Mouse (Mus musculus): ENCODE results near the gene Plekha4. TPM values are rescaled to one million over a fixed set of nuclear protein-coding genes. Genes with fewer than 3 reads are reported as not detected.
A peak's percentile ranks its signal among the peaks of the same experiment; 100 is the strongest.

Gene Plekha4
- polyA plus RNA-seq, 1 experiment from 2014 or later = 0.70 TPM

DNA sequence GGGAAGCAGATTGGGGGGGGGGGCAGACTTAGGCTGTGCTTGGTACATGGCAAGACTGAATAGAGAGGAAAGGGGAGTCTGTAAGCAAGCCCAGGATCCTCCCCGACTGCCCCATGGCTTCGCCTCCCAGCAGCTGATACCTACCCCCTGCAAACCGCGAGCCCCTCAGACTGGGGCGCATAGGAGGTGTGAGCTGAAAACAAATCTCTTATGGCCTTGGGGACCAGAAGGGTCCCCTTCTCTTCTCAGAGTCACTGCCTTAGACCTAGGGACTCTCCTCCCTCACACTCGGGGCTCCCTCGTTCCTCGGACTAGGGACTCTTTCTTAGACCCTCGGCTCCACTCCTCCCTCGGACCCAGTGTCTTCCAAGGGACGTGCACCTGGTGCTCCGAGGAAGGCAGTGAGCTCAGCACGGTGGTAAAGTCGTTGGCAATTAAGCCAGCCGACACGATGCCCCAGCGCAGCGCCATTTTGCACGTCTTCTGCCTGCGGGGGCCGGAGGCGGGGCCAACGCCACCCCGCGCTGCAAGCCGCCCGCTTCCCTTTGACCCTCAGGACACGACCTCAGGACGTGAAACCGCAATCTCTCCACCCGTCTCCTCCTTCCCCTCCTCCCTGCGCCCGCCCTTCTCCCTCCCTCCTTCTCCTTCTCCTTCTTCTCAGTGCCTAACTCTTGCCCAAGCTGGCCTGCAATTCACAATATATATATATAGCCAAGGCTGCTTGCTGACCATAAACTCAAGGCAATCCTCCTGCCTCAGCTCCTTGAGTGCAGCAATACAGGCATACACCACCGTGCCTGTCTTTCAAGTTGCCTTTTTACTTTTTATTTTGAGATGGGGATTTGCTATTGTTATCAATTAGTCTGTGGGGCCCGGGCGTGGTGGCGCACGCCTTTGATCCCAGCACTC, 37.6 kb upstream of the Plekha4 start, which contains the start of gene Dhdh:
Gene Dhdh, minus strand, starts transcription at position 513 of the 912 bp plus-strand sequence.
- H3K27me3 ChIP-seq = no peaks in the 10 kb centered on the region
- no peaks in the 10 kb centered on the region for H3K9me3 ChIP-seq
- WGBS = 5% methylated on average over 38 of the region's 38 CpGs
- peak within 1 kb of the TSS; percentile 48 for H3K4me3 ChIP-seq
- peak; percentile 57 for ATAC-seq (ENCODE audit: low FRiP score, low read depth)
- peak within 1 kb of the TSS; percentile 62 for H3K27ac ChIP-seq (replicated peaks)
- H3K36me3 ChIP-seq = peaks cover 9% of the 10 kb centered on the region
- peaks cover 13% of the 10 kb centered on the region; the same call in 1 of the 2 replicates for H3K4me1 ChIP-seq
- H3K4me2 ChIP-seq (replicated peaks) = peak within 1 kb of the TSS; percentile 66
- peak within 1 kb of the TSS; percentile 63 for H3K9ac ChIP-seq (replicated peaks)

DNA sequence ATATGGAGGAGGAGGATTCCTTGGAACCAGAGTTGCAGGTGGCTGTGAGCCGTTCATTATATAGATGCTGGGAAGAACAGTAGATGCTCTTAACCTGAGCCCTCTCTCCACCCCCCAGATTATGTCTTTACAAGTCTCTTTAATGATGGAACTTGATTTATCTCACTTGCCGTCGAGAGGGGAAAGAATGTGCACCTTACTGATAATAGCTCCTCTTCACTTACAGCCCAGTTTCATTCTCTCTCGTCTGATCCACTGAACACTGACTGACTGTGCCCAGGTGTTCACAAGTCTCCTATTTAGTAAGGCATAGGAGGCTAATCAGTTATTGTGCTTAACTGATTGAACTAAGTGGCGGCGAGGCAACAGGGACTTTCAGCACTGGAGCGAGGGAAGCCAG, 36.6 kb upstream of the Plekha4 start:
- Histone ChIP-seq H3K4me2 (replicated peaks) (no peak overlapping the region), H3K9me3 (no peaks in the 10 kb centered on the region), H3K27ac (replicated peaks) (no peak overlapping the region), H3K9ac (replicated peaks) (no peak overlapping the region), H3K4me1 (peaks cover 13% of the 10 kb centered on the region; the same call in 1 of the 2 replicates), H3K4me3 (no peak overlapping the region), H3K27me3 (no peaks in the 10 kb centered on the region), H3K36me3 (peaks cover 20% of the 10 kb centered on the region)
- ATAC-seq (ENCODE audit: low FRiP score, low read depth) = no peak
- 88% methylated on average over 7 of the region's 7 CpGs for WGBS

DNA sequence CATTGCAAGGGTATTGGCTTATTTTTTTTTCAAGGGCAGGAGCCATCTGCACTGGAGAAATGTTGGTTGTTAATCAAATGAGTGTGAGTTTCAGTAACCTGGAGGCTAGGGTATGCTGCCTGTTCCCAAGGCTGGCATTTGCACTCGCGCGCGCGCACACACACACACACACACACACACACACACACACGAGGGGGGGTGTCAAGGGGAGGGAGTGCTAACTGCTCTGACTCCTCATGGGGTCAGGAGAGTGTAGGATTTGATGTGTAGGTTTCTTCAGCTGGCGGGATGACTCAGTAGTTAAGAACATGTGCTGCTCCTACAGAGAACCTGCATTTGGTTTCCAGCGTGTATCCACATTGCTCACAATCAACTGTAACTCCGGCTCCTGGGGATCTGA, 35.3 kb upstream of the Plekha4 start:
- Histone ChIP-seq H3K27ac (replicated peaks) (no peak overlapping the region), H3K4me2 (replicated peaks) (no peak overlapping the region), H3K4me3 (no peak overlapping the region), H3K36me3 (peaks cover 32% of the 10 kb centered on the region), H3K27me3 (no peaks in the 10 kb centered on the region), H3K9ac (replicated peaks) (no peak overlapping the region), H3K4me1 (peaks cover 13% of the 10 kb centered on the region; the same call in 1 of the 2 replicates), H3K9me3 (no peaks in the 10 kb centered on the region)
- ATAC-seq (ENCODE audit: low FRiP score, low read depth) = no peak
- WGBS = 41% methylated on average over 9 of the region's 9 CpGs

DNA sequence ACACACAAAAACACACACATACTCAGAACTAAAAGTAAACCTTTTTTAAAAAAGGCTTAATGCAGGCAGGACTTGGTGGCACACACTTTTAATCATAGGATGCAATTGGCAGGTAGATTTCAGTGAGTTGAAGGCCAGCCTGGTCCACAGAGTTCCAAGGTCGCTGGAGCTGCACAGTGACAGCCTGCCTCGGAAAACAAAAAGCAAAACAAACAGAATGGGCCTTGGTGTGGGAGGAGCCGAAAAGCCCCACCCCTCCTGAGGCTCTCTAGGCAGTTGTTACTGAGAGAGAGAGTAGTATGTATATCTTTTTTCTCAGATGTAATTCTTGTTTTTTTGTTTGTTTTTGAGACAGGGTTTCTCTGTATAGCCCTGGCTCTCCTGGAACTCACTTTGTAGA, 34.9 kb upstream of the Plekha4 start:
- no peak for ATAC-seq (ENCODE audit: low FRiP score, low read depth)
- H3K4me2 ChIP-seq (replicated peaks) = no peak overlapping the region
- no peaks in the 10 kb centered on the region for H3K27me3 ChIP-seq
- peaks cover 36% of the 10 kb centered on the region for H3K36me3 ChIP-seq
- 19% methylated on average over 3 of the region's 3 CpGs for WGBS
- H3K9ac ChIP-seq (replicated peaks) = no peak overlapping the region
- no peaks in the 10 kb centered on the region for H3K9me3 ChIP-seq
- no peak overlapping the region for H3K4me3 ChIP-seq
- H3K4me1 ChIP-seq = peaks cover 13% of the 10 kb centered on the region; the same call in 1 of the 2 replicates
- H3K27ac ChIP-seq (replicated peaks) = no peak overlapping the region

DNA sequence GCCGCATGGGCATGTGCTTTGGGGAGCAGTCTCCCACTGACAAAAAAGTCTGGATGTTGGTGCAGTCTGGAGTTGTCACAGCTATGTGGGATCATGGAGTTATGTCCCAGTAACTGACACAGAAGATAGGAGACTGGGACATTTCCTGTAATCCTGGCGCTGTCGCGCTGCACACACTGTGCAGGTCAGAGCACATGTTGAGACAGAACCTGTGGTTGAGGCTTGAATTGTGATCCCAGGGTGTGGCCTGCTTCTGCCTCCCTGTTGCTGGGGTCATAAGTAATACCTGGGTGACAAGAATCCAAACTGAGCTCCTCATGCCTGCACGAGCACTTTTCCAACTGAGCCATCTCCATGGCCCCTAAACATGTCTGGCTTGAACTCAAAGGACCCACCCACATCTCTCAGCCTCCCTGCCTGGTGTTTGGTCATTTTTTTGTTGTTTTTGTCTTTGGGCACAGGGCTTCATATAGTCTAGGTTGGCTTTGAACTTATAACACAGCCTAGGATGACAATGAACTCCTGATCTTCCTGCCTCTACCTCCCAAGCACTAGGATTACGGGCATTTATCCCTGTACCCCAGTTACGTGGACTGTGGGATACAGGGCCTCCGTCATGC, 33.8 kb upstream of the Plekha4 start:
- Histone ChIP-seq H3K9ac (replicated peaks) (no peak overlapping the region), H3K4me1 (peaks cover 13% of the 10 kb centered on the region; the same call in 1 of the 2 replicates), H3K4me2 (replicated peaks) (no peak overlapping the region), H3K4me3 (no peak overlapping the region), H3K36me3 (peaks cover 45% of the 10 kb centered on the region), H3K27ac (replicated peaks) (no peak overlapping the region), H3K27me3 (no peaks in the 10 kb centered on the region), H3K9me3 (no peaks in the 10 kb centered on the region)
- WGBS = 93% methylated on average over 8 of the region's 8 CpGs
- ATAC-seq (ENCODE audit: low FRiP score, low read depth) = no peak

DNA sequence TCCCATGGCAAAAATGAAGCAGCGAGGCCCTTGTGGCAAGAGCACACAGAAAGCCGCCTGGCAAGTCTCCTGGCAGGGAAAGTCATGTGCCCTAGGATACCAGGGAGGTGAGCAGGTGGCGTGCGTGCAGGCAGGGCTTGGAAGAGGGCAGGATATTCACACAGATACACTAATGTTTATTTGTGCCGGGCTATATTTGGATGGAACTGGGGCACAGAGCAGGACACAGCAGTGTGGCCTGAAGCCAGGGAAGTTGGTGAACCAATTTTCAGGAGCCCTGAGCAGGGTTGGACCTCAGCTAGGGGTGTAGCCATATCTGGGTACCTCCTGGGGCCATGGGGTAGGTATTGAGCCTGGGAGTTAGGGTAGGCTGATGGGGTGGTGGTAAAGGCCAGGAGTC, 33.2 kb upstream of the Plekha4 start:
- Histone ChIP-seq H3K27me3 (no peaks in the 10 kb centered on the region), H3K4me1 (peaks cover 13% of the 10 kb centered on the region; the same call in 1 of the 2 replicates), H3K27ac (replicated peaks) (no peak overlapping the region), H3K4me3 (no peak overlapping the region), H3K9ac (replicated peaks) (no peak overlapping the region), H3K36me3 (peaks cover 51% of the 10 kb centered on the region), H3K4me2 (replicated peaks) (no peak overlapping the region), H3K9me3 (no peaks in the 10 kb centered on the region)
- 95% methylated on average over 5 of the region's 5 CpGs for WGBS
- ATAC-seq (ENCODE audit: low FRiP score, low read depth) = no peak

DNA sequence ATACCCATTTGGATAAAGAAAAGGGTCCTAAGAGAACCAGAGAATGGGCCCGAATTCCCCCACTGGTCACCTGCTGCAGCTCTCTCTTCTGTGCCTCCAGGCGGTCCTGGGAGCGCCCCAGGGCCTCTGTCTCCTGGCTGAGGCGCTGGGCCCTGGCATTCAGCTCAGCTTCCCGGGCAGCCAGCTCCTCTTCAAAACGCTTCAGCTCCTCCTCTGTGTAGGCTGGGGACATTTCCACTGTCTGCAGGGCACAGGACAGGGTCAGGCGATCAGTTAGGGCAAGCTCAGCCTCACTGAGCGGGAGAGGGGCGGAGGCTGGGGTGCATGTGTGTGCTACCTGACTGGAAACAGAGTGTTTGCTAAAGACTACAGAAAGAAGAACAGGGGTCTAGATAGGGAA, 31.6 kb upstream of the Plekha4 start:
- H3K9me3 ChIP-seq = no peaks in the 10 kb centered on the region
- H3K27me3 ChIP-seq = no peaks in the 10 kb centered on the region
- peaks cover 5% of the 10 kb centered on the region; the same call in 1 of the 2 replicates for H3K4me1 ChIP-seq
- H3K36me3 ChIP-seq = peaks cover 67% of the 10 kb centered on the region
- ATAC-seq (ENCODE audit: low FRiP score, low read depth) = no peak
- H3K4me2 ChIP-seq (replicated peaks) = no peak overlapping the region
- no peak overlapping the region for H3K27ac ChIP-seq (replicated peaks)
- H3K4me3 ChIP-seq = no peak overlapping the region
- WGBS = 77% methylated on average over 9 of the region's 9 CpGs
- H3K9ac ChIP-seq (replicated peaks) = no peak overlapping the region

DNA sequence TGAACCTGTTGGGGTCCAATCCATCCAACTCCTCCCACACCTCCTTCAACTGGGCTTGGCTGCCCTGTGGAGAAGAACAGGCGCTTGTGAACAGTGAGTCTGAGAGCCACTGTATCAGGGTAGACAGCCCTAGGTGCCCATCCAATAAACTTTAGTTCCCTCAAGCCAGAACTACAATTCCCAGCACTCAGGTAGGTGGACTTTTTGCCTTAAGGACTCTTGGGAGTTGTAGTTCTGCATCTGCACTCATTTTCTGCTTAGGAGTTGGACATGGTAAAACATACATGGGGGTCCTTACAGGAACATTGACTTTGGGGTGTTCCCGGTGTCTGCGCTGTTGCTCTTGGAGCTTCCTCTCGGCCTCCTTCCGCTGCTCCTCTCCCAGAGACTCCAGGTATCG, 27.7 kb upstream of the Plekha4 start:
- Histone ChIP-seq H3K9ac (replicated peaks) (no peak overlapping the region), H3K36me3 (peaks cover 86% of the 10 kb centered on the region)
- WGBS = 95% methylated on average over 6 of the region's 6 CpGs

DNA sequence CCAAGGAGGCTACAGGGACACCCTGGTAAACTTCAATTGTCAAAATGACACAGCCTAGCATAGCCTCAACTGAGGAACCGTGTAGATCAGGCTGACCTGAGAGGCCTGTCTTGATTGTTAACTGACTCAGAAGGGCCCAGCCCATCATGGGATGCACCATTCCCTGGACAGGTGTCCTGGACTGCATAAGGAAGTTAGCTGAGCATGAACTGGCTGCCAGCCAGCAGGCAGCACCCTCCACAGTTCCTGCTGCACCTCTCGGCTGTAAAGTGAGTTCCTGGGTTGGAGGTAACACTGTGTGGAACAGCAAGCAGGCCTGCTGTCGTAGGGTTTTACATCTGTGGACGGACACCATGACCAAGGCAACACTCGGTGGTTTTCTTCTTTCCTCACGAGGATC, 18.5 kb upstream of the Plekha4 start:
- peaks cover 14% of the 10 kb centered on the region for H3K4me1 ChIP-seq
- no peak for ATAC-seq (ENCODE audit: low FRiP score, low read depth)
- WGBS = 90% methylated on average over 6 of the region's 6 CpGs
- no peak overlapping the region for H3K4me2 ChIP-seq (replicated peaks)
- H3K27ac ChIP-seq (replicated peaks) = no peak overlapping the region
- no peaks in the 10 kb centered on the region for H3K9me3 ChIP-seq
- no peaks in the 10 kb centered on the region for H3K27me3 ChIP-seq
- H3K4me3 ChIP-seq = no peak overlapping the region
- peaks cover 19% of the 10 kb centered on the region for H3K36me3 ChIP-seq
- H3K9ac ChIP-seq (replicated peaks) = no peak overlapping the region

More for the DNA sequence above, 27.7 kb upstream of the Plekha4 start:
- H3K27ac ChIP-seq (replicated peaks) = no peak overlapping the region
- no peak overlapping the region for H3K4me2 ChIP-seq (replicated peaks)
- no peaks in the 10 kb centered on the region for H3K27me3 ChIP-seq
- no peaks in the 10 kb centered on the region for H3K4me1 ChIP-seq
- ATAC-seq (ENCODE audit: low FRiP score, low read depth) = no peak
- H3K4me3 ChIP-seq = no peak overlapping the region
- no peaks in the 10 kb centered on the region for H3K9me3 ChIP-seq

DNA sequence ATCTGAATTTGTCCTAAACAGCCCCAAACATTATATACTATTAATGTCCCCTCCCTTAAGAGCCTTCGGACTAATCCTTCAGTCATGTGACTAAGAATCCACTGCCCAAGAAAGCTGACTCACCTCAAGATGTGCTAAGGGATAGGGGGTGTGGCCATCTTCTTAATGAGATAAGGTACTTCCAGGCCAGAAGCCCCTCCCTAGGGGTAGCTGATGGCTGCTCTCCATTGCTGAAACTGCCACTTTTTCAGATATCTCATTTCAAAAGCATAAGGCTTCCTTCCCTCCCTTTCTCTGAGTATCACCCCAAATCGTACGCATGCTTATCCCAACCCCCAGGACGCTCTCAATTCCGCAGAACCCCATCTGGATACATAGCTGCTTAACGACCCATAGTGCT, 17.6 kb upstream of the Plekha4 start:
- no peak for ATAC-seq (ENCODE audit: low FRiP score, low read depth)
- H3K4me1 ChIP-seq = peaks cover 14% of the 10 kb centered on the region

DNA sequence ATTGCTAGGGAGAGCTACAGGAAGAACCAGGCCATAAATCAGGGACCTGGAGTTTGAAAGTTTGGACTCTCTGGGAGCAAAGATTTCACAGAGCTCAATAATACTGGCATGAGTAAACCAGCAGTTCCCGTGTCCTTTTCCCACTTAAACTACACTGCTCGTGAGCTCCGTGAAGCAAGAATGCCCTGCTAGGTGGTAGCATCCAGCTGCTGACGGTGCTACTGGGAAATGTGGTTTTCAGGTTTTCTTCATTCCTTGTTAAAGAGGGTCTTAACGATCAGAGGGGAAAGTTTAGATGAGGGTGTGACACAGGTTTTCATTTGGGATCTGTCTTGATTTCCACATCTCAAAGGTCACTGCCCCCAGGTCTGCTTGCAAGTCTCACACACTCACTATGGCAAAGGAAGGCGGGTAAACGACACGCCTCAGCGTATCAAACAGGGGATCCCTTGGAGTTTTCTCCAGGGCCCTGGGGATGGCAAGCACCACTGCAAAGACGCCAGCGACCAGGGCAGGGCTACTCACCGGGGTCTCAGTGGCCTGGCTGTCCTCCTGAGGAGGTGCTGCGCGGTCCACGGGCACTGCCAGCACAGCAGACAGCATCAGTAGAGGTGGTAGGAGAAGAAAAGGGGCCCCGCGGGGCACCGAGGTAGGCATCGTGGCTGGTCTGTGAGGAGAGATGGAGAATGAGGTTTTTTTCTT, 16.8 kb upstream of the Plekha4 start:
- Histone ChIP-seq H3K4me3 (peak overlapping the region; percentile 77), H3K4me2 (replicated peaks) (peak overlapping the region; percentile 80), H3K36me3 (peaks cover 15% of the 10 kb centered on the region), H3K9ac (replicated peaks) (peak overlapping the region; percentile 87), H3K4me1 (peaks cover 14% of the 10 kb centered on the region), H3K9me3 (no peaks in the 10 kb centered on the region), H3K27ac (replicated peaks) (peak overlapping the region; percentile 85; the same call in 1 of the 2 replicates), H3K27me3 (no peaks in the 10 kb centered on the region)
- ATAC-seq (ENCODE audit: low FRiP score, low read depth) = no peak
- WGBS = 44% methylated on average over 19 of the region's 19 CpGs

More for the DNA sequence above, 17.6 kb upstream of the Plekha4 start:
- no peaks in the 10 kb centered on the region for H3K9me3 ChIP-seq
- H3K9ac ChIP-seq (replicated peaks) = no peak overlapping the region; the same call in 1 of the 2 replicates
- WGBS = 86% methylated on average over 6 of the region's 6 CpGs
- H3K27me3 ChIP-seq = no peaks in the 10 kb centered on the region
- no peak overlapping the region for H3K4me2 ChIP-seq (replicated peaks)
- 0 out of 2 replicates have a peak overlapping the region, but pooled peaks have one; percentile 7 for H3K4me3 ChIP-seq
- no peak overlapping the region for H3K27ac ChIP-seq (replicated peaks)
- peaks cover 15% of the 10 kb centered on the region for H3K36me3 ChIP-seq

Data from midbrain, embryonic 12.5 days (tissue).